Mouse (Mus musculus) liver, embryonic 14.5 days (tissue): ENCODE results near the gene Dnah8. TPM values are rescaled to one million over a fixed set of nuclear protein-coding genes. Genes with fewer than 3 reads are reported as not detected.

Experiments used
- ATAC-seq: fragments of 200-750 bp; cut with Nextera tagmentation; 2 replicates; pipeline ENCODE4 v1.8.0; 2017; ENCODE audit warnings: moderate number of reproducible peaks, mild to moderate bottlenecking, moderate library complexity; ENCODE audit not compliant: insufficient read depth
- DNase-seq, 3 experiments: peaks; one replicate each; pipeline ENCODE4 v3.0.0-alpha.2; 2012 to 2013; ENCODE audit warnings: low read depth in 3 of 3, low spot score in 3 of 3
- H3K27ac ChIP-seq: fragments of 300-500 bp; sonication (generic); 2 replicates; pipeline ENCODE4 v1.5.1; 2014; ENCODE audit warnings: moderate library complexity, mild to moderate bottlenecking, control low read depth, inconsistent platforms
- H3K27me3 ChIP-seq: fragments of 300-500 bp; sonication (generic); 2 replicates; pipeline ENCODE4 v1.6.1; 2014; ENCODE audit warnings: mild to moderate bottlenecking, low read length, moderate library complexity; ENCODE audit not compliant: control insufficient read depth, insufficient read depth
- H3K36me3 ChIP-seq: fragments of 300-500 bp; sonication (generic); replicated peaks from 2 replicates; pipeline ENCODE4 v1.6.1; 2014; ENCODE audit warnings: low read depth; ENCODE audit not compliant: control insufficient read depth, insufficient read depth
- H3K4me1 ChIP-seq, 2 experiments: fragments of 200-500 bp in 1 of 2; fragments of 300-500 bp in 1 of 2; sonication (generic) in 1 of 2; replicated peaks; 2 replicates each; pipeline ENCODE4 v1.6.1; 2012 to 2014; ENCODE audit warnings: antibody characterized with exemption in 1 of 2, inconsistent platforms in 1 of 2, low read length in 1 of 2; ENCODE audit not compliant: control insufficient read depth in 2 of 2, insufficient read depth in 2 of 2
- H3K4me2 ChIP-seq: fragments of 300-500 bp; sonication (generic); 2 replicates; pipeline ENCODE4 v1.6.1; 2014; ENCODE audit warnings: low read depth, mild to moderate bottlenecking, control low read depth, moderate library complexity
- H3K4me3 ChIP-seq, 2 experiments: fragments of 200-500 bp in 1 of 2; fragments of 300-500 bp in 1 of 2; sonication (generic) in 1 of 2; 2 replicates each; pipeline ENCODE4 v1.5.1; 2012 to 2014; ENCODE audit warnings: low read depth in 2 of 2, low read length in 2 of 2, mild to moderate bottlenecking in 2 of 2, control low read depth in 1 of 2, inconsistent platforms in 1 of 2, moderate library complexity in 1 of 2; ENCODE audit not compliant: insufficient read depth in 1 of 2
- H3K9ac ChIP-seq: fragments of 300-500 bp; sonication (generic); replicated peaks from 2 replicates; pipeline ENCODE4 v1.6.1; 2014; ENCODE audit warnings: mild to moderate bottlenecking, control low read depth, moderate library complexity
- H3K9me3 ChIP-seq: fragments of 300-500 bp; sonication (generic); 2 replicates; pipeline ENCODE4 v1.6.1; 2016; ENCODE audit warnings: low read length, mixed read lengths; ENCODE audit not compliant: control insufficient read depth
- CTCF ChIP-seq: IDR thresholded peaks from 2 replicates; pipeline ENCODE4 v1.5.1; 2016; ENCODE audit warnings: antibody characterized with exemption, low read depth, control low read depth
- EP300 ChIP-seq: IDR thresholded peaks from 2 replicates; pipeline ENCODE4 v1.6.1; 2016; ENCODE audit warnings: antibody characterized with exemption, low read depth
- WGBS: fragments of 180-500 bp; shearing (Covaris S2); extraction: QIAGEN DNeasy Blood & Tissue Kit; methylation state at CpG from one replicate; pipeline ENCODE4 v1.1.7; 2014; ENCODE audit not compliant: insufficient replicate concordance; 5-methylcytosine and 5-hydroxymethylcytosine counted together
- polyA plus RNA-seq, 2 experiments: library from polyadenylated mRNA; depleted of rRNA in 1 of 2; stranded (reverse) in 1 of 2; unstranded in 1 of 2; fragments of >200 nt; fragmentation: Nextera tagmentation in 1 of 2; extraction: Ambion mirVana in 1 of 2; gene quantifications; 2 replicates each; pipeline versions ENCODE4 v1.2.1 to v1.2.3; 2012 to 2014

The Dnah8 gene
- polyA plus RNA-seq, 2 experiments: 0.83 to 1.8 TPM

GRCm38 (mm10) chr17:30848804-30849203 lies 224.7 kb downstream of the Dnah8 start:
- H3K4me3 ChIP-seq: no peak overlapping the region
- H3K9me3 ChIP-seq: no peaks in the 10 kb centered on the region
- no peak overlapping the region for H3K4me2 ChIP-seq
- H3K36me3 ChIP-seq: no peaks in the 10 kb centered on the region
- TF ChIP-seq EP300 (no peak), CTCF (no peak)
- H3K4me1 ChIP-seq: no peaks in the 10 kb centered on the region
- 71% methylated on average over 6 of the region's 6 CpGs for WGBS
- no peak overlapping the region for H3K9ac ChIP-seq
- H3K27me3 ChIP-seq: no peaks in the 10 kb centered on the region
- DNase-seq (no peak), ATAC-seq (no peak)
- no peak overlapping the region for H3K27ac ChIP-seq

- Histone ChIP-seq H3K4me1 (no peaks in the 10 kb centered on the region), H3K27ac (no peak overlapping the region), H3K4me3 (no peak overlapping the region), H3K4me2 (no peak overlapping the region), H3K9me3 (no peaks in the 10 kb centered on the region), H3K9ac (no peak overlapping the region), H3K36me3 (no peaks in the 10 kb centered on the region), H3K27me3 (no peaks in the 10 kb centered on the region)
- ATAC-seq (no peak), DNase-seq (no peak)
- TF ChIP-seq CTCF (no peak), EP300 (no peak)
- 79% methylated on average over 12 of the region's 12 CpGs for WGBS
These were observed 225.7 kb downstream of the Dnah8 start for GRCm38 (mm10) chr17:30849813-30850212.

GRCm38 (mm10) chr17:30852345-30852744 lies 228.2 kb downstream of the Dnah8 start:
- Histone ChIP-seq H3K4me1 (no peaks in the 10 kb centered on the region), H3K4me2 (no peak overlapping the region), H3K27me3 (no peaks in the 10 kb centered on the region), H3K36me3 (no peaks in the 10 kb centered on the region), H3K9me3 (no peaks in the 10 kb centered on the region), H3K4me3 (no peak overlapping the region), H3K27ac (no peak overlapping the region), H3K9ac (no peak overlapping the region)
- peak; percentile 29; the same call in 1 of the 2 replicates for TF ChIP-seq CTCF
- no peak for TF ChIP-seq EP300
- ATAC-seq (no peak), DNase-seq (no peak)

GRCm38 (mm10) chr17:30857347-30857746 lies 233.2 kb downstream of the Dnah8 start:
- TF ChIP-seq EP300: no peak
- TF ChIP-seq CTCF: no peak
- no peak overlapping the region for H3K4me3 ChIP-seq
- DNase-seq (no peak), ATAC-seq (no peak)
- H3K36me3 ChIP-seq: no peaks in the 10 kb centered on the region
- no peak overlapping the region for H3K4me2 ChIP-seq
- H3K9me3 ChIP-seq: no peaks in the 10 kb centered on the region
- no peaks in the 10 kb centered on the region for H3K4me1 ChIP-seq
- no peak overlapping the region for H3K27ac ChIP-seq
- no peak overlapping the region for H3K9ac ChIP-seq
- no peaks in the 10 kb centered on the region for H3K27me3 ChIP-seq
- WGBS: 64% methylated on average over 5 of the region's 5 CpGs

- no peaks in the 10 kb centered on the region for H3K4me1 ChIP-seq
- H3K9me3 ChIP-seq: no peaks in the 10 kb centered on the region
- H3K27me3 ChIP-seq: no peaks in the 10 kb centered on the region
- no peak for DNase-seq
- H3K27ac ChIP-seq: no peak overlapping the region
- no peak overlapping the region for H3K4me2 ChIP-seq
- 31% methylated on average over 11 of the region's 11 CpGs for WGBS
- ATAC-seq: no peak
- no peak for TF ChIP-seq CTCF
- TF ChIP-seq EP300: no peak
- no peaks in the 10 kb centered on the region for H3K36me3 ChIP-seq
- no peak overlapping the region for H3K4me3 ChIP-seq
- no peak overlapping the region for H3K9ac ChIP-seq
These were observed 234.6 kb downstream of the Dnah8 start for GRCm38 (mm10) chr17:30858586-30859259.
